Mouse (Mus musculus) intestine, postnatal 0 days (tissue): Measurements from ENCODE around the gene Dhtkd1. TPM values are rescaled to one million over a fixed set of nuclear protein-coding genes. Genes with fewer than 3 reads are reported as not detected.
A peak's percentile ranks its signal among the peaks of the same experiment; 100 is the strongest.

Experiments used
- ATAC-seq: fragments of 200-750 bp; cut with Nextera tagmentation; 2 replicates; pipeline ENCODE4 v1.8.0; 2017; ENCODE audit warnings: mild to moderate bottlenecking, moderate TSS enrichment, moderate library complexity
- H3K27ac ChIP-seq: fragments of 300-500 bp; sonication (generic); 2 replicates; pipeline ENCODE4 v1.5.1; 2014; ENCODE audit warnings: mild to moderate bottlenecking, low read depth, low read length, moderate library complexity
- H3K27me3 ChIP-seq: fragments of 300-500 bp; sonication (generic); replicated peaks from 2 replicates; pipeline ENCODE4 v1.6.1; 2014; ENCODE audit warnings: low read length, mixed read lengths; ENCODE audit not compliant: control insufficient read depth, insufficient read depth
- H3K36me3 ChIP-seq: fragments of 300-500 bp; sonication (generic); 2 replicates; pipeline ENCODE4 v1.6.1; 2014; ENCODE audit warnings: mild to moderate bottlenecking, moderate library complexity; ENCODE audit not compliant: control insufficient read depth, insufficient read depth
- H3K4me1 ChIP-seq: fragments of 300-500 bp; sonication (generic); replicated peaks from 2 replicates; pipeline ENCODE4 v1.6.1; 2014; ENCODE audit warnings: antibody characterized with exemption, low read length, mixed read lengths; ENCODE audit not compliant: control insufficient read depth, insufficient read depth
- H3K4me2 ChIP-seq: fragments of 300-500 bp; sonication (generic); replicated peaks from 2 replicates; pipeline ENCODE4 v1.6.1; 2014; ENCODE audit warnings: low read depth, mild to moderate bottlenecking, moderate library complexity
- H3K4me3 ChIP-seq: fragments of 300-500 bp; sonication (generic); 2 replicates; pipeline ENCODE4 v1.5.1; 2014; ENCODE audit warnings: low read depth, low read length
- H3K9ac ChIP-seq: fragments of 300-500 bp; sonication (generic); 2 replicates; pipeline ENCODE4 v1.6.1; 2014; ENCODE audit warnings: mild to moderate bottlenecking, low read depth, low read length
- H3K9me3 ChIP-seq: fragments of 300-500 bp; sonication (generic); 2 replicates; pipeline ENCODE4 v1.6.1; 2016; ENCODE audit warnings: mixed run types; ENCODE audit not compliant: control insufficient read depth
- CTCF ChIP-seq: sonication (generic); IDR thresholded peaks from 2 replicates; pipeline ENCODE4 v1.5.1; 2016; ENCODE audit warnings: low read depth, mild to moderate bottlenecking, control low read depth, antibody characterized with exemption, moderate library complexity
- WGBS: fragments of 180-500 bp; shearing (Covaris S2); extraction: QIAGEN DNeasy Blood & Tissue Kit; methylation state at CpG from one replicate; pipeline ENCODE4 v1.1.7; 2014; 5-methylcytosine and 5-hydroxymethylcytosine counted together
- polyA plus RNA-seq: library from polyadenylated mRNA; unstranded; fragments of >200 nt; fragmentation: Nextera tagmentation; extraction: Ambion mirVana; gene quantifications from 2 replicates; pipeline ENCODE4 v1.2.1, GENCODE M21; 2015

Dhtkd1 gene
- polyA plus RNA-seq, 1 experiment from 2014 or later = 0.27 TPM

DNA sequence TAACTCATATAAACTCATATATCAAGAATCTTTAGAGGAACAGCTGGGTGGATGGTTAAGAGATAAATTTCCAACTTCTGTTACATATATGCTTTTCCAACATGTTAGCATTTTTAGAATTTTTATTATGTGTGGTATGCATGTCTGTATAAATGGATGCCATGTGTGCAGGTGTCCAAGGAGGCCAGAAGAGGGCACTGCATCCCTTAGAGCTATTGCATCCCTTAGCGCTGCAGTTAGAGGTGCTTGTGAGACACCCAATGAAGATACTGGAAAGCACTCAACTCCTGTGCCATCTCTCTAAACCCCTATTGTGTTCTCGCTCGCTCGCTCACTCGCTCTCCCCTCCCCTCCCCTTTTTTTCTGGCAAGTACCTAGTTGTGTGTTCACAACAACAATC lies 42.4 kb downstream of the Dhtkd1 start:
- no peak for ATAC-seq
- peak; percentile 79 for TF ChIP-seq CTCF
- Histone ChIP-seq H3K36me3 (no peaks in the 10 kb centered on the region), H3K27me3 (no peaks in the 10 kb centered on the region), H3K4me1 (no peaks in the 10 kb centered on the region), H3K4me2 (no peak overlapping the region), H3K9me3 (no peaks in the 10 kb centered on the region), H3K9ac (no peak overlapping the region), H3K4me3 (no peak overlapping the region), H3K27ac (no peak overlapping the region)
- 65% methylated on average over 5 of the region's 5 CpGs for WGBS

DNA sequence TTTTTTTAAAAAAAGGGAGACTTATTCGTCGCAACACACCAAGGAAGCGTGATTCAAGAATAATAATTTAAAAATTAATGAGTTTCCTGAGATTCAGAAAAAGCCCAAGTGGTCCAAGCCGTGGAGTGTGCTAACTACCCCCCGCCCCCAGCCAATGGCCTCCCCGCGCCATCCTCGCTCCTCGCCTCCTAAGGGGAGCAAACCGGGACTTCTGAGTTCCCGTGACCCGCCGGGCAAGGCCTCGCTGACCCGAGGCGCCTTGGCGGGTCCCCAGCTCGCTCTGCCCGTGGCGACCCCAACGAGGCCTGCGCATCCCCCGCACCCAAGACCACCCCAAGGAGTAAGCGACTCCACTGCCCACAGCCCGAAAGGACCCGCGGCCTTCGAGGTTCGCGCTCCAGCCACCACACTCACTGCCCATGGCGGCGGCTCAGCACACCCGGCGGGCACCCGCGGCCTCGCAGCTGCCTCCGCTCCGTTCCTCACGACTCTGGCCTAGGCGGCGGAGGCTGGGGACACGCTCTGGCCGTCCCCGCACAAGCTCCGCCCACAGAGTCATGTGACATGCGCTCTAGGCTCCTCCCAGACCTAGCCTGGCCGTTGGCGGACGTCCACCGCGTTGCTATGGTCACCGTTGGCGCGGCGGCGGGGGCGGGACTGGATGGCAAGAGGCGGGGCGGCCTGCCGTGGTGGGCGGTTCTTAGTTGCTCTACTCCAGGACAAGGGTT lies 47.6 kb downstream of the Dhtkd1 start, which contains the start of gene Sec61a2:
TSS of gene Sec61a2 (minus strand) at position 590 of the 728 bp plus-strand sequence.
- Histone ChIP-seq H3K9me3 (no peaks in the 10 kb centered on the region), H3K4me1 (0 out of 2 replicates have a peak, but pooled peaks cover 3% of the 10 kb centered on the region), H3K4me3 (peak within 1 kb of the TSS; percentile 88), H3K4me2 (peak within 1 kb of the TSS; percentile 96), H3K9ac (peak within 1 kb of the TSS; percentile 93), H3K36me3 (peaks cover 16% of the 10 kb centered on the region), H3K27me3 (no peaks in the 10 kb centered on the region), H3K27ac (peak within 1 kb of the TSS; percentile 88)
- WGBS = under 1% methylated on average over 60 of the region's 62 CpGs
- peak; percentile 47 for TF ChIP-seq CTCF
- ATAC-seq = peak; percentile 98

GRCm38 (mm10) chr2:5894296-5894695 lies 48.3 kb downstream of the Dhtkd1 start:
- Histone ChIP-seq H3K9me3 (no peaks in the 10 kb centered on the region), H3K4me3 (peak overlapping the region; percentile 88), H3K27ac (peak overlapping the region; percentile 88; the same call in 1 of the 2 replicates), H3K27me3 (no peaks in the 10 kb centered on the region), H3K4me1 (0 out of 2 replicates have a peak, but pooled peaks cover 3% of the 10 kb centered on the region), H3K36me3 (peaks cover 16% of the 10 kb centered on the region), H3K4me2 (peak overlapping the region; percentile 96), H3K9ac (peak overlapping the region; percentile 93)
- TF ChIP-seq CTCF = no peak
- WGBS = 14% methylated on average over 11 of the region's 11 CpGs
- ATAC-seq = no peak

DNA sequence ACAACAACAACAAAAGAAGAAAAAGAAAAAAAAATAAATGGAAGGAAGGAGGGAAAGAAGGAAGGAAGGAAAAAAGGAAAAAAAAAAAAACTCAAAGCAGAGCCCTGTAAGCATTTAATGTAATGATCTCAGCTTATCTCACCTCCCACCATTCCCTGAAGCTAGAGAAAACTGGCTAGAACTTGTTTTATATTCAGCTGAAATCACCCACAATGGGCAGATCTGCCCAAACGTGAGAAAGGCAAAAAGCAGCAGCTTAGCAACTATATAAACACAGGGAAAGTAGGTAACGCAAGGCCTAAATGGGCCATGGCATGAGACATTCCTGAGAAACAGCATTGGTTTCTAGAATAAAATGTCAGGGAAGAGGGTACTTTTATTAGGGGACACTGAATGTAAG lies 53.2 kb downstream of the Dhtkd1 start:
- Histone ChIP-seq H3K9me3 (no peaks in the 10 kb centered on the region), H3K27me3 (no peaks in the 10 kb centered on the region), H3K4me2 (no peak overlapping the region), H3K9ac (no peak overlapping the region), H3K4me3 (no peak overlapping the region), H3K36me3 (peaks cover 46% of the 10 kb centered on the region), H3K4me1 (0 out of 2 replicates have a peak, but pooled peaks cover 3% of the 10 kb centered on the region), H3K27ac (no peak overlapping the region)
- no peak for TF ChIP-seq CTCF
- ATAC-seq = no peak
- 54% methylated on average over 2 of the region's 2 CpGs for WGBS

DNA sequence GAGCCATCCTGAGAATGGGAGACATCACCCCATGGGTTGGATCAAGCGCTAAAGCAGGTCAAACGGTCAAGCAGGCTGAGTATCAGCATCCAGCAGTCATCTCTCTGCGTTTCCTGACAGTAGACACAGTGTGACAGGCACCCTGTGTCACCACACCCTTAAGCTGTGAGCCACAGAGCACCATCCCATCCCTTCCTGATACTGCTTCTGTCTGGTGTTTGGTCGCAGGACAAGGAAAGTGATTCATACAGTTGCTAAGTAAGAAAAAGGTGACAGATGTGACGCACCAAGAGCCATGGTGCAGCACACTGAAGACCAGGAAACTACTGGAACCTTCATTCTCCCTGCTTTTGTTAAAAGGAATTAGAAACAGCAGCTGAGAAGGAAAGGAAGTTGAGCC lies 53.7 kb downstream of the Dhtkd1 start:
- no peak for ATAC-seq
- WGBS = 69% methylated on average over 5 of the region's 5 CpGs
- Histone ChIP-seq H3K36me3 (peaks cover 49% of the 10 kb centered on the region), H3K4me2 (no peak overlapping the region), H3K9me3 (no peaks in the 10 kb centered on the region), H3K4me1 (0 out of 2 replicates have a peak, but pooled peaks cover 3% of the 10 kb centered on the region), H3K9ac (no peak overlapping the region), H3K27ac (no peak overlapping the region), H3K4me3 (no peak overlapping the region), H3K27me3 (no peaks in the 10 kb centered on the region)
- TF ChIP-seq CTCF = no peak

- TF ChIP-seq CTCF = no peak
- no peak overlapping the region for H3K4me2 ChIP-seq
- no peak overlapping the region for H3K9ac ChIP-seq
- WGBS = 43% methylated on average over 3 of the region's 3 CpGs
- H3K4me1 ChIP-seq = no peaks in the 10 kb centered on the region
- no peaks in the 10 kb centered on the region for H3K27me3 ChIP-seq
- H3K36me3 ChIP-seq = peaks cover 72% of the 10 kb centered on the region
- ATAC-seq = no peak
- H3K9me3 ChIP-seq = no peaks in the 10 kb centered on the region
- H3K27ac ChIP-seq = no peak overlapping the region; the same call in 1 of the 2 replicates
- H3K4me3 ChIP-seq = no peak overlapping the region
Measured at GRCm38 (mm10) chr2:5877446-5877845, 65.1 kb downstream of the Dhtkd1 start.
